Mouse (Mus musculus): ENCODE data around the gene Strbp. TPM values are rescaled to one million over a fixed set of nuclear protein-coding genes. Genes with fewer than 3 reads are reported as not detected.

The Strbp gene
- polyA plus RNA-seq (2012; rRNA removed): 5.4 and 9.0 TPM in 2 replicates

DNA sequence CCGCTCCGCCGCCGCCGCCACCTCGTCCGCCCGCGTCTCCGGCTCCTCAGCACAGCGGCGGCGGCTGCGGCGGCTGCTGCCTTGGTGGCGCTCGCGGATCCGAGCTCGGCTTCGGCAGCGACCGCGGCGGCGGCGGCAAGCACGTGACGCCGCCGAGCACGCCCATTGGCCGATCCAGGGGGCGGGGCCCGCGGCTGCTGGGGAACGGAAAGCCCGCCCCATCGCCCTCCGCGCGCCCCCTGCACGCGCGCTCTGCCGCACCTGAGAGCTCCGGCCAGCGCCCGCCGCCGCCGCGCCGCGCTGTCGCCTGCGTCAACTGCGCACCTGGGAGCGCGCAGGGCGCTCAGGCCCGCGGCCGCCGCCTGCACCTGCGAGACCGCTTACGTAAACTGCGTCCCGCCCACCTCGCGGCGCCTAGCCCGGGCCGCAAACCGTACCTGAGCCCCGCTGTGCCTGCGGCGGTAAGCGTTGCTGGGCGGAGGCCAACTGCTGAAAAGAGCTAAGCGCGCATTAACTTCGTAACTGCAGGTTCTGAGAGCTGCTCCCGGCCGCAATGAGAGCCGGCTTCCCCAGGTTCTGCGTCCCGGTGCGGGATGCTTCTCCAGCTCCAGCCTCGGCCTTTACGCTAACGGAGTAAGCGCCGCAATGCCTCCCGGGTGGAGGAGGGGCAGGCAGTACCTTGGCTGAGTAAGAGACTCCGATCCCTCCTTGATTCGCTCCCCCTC lies at the start of gene Strbp:
TSS of gene Strbp (minus strand) at position 630 of the 725 bp plus-strand sequence.

DNA sequence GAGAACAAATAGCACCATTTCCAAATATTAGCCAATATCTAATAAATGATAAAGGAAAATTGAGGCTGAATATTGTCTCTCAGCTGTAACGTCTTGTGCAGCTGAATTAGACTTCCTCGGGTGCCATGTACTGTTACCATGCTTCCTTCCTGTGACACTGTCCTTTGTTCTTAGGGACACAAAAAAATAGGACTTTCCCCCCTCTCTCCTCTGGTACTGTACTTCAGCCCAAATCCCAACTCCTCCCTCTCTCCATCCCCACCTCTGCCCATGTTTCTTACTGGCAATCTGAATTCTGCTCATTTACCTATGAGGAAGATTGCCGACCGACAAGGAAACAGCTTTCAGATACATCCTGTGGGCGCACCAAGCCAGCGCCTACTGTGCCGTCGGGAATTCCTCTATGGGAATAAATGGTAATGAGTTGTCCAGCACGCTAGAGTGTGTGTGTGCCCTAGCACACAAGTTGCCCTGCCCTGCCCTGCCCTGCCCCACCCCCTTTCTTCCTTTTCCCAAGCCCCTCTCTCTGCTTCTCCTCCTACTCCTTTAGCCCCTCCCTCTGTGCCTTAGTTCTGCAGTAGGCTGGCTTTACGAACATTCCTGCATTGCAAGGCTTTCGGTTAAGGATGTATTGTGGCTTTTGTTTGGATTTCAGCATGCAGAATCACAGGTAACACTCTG lies 187.5 kb downstream of the Strbp start, which contains the start of gene Gpr21:
TSS of gene Gpr21 (plus strand) at position 303 of the 681 bp plus-strand sequence.

DNA sequence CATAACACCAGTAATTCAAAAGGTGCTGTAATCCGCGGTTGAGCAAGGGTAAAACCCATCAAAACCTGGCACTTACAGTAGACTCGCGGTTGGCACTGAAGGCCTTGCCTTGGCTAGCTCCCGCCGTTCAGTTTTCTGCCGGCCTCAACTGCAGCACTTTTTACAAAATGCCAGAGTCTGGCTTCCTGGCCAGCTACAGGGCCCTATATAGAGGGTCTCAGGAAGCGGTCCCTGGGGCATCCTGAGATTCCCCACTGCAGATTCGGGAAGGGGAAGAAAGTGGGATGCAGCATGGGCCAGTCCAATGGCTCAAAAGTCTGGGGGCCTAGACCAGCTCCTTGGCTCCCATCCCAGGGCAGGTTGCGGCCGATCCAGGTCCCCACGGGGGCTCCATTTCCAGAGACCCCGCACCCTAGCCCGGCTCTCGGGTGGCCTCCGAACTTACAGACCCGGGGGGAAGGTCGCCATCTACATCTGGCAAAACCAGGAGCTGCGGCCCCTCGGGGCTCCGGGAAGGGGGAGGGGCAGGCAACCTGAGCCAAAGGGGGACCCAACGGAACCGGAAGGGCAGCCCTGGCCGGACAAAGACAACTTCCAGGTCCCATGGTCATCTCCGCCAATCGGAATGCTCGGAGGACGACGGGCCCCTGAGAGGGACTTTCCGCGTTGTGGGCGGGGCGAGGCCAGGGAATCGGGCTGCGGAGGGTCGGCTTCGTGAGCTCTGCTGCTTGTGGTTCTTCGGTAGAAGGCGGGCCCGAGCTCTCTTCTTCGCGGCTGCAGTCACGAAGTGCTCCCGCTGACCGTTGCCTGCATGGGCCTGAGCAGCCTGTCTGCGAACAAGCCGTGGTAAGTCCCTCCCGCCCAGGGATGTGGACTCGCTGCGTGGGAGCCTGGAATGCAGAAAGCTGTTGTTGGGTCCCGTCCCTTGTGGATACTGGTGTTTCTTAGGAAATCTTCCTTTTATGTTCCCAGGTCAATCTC lies 260.8 kb downstream of the Strbp start, which contains the start of the genes Zbtb26, Zbtb6 and Rabgap1:
TSS of gene Zbtb26 (minus strand) at position 525 of the 981 bp plus-strand sequence.
TSS of gene Zbtb6 (minus strand) at position 561 of the 981 bp plus-strand sequence.
TSS of gene Rabgap1 (plus strand) at position 669 of the 981 bp plus-strand sequence.

Other genes starting within 250 kb of the Strbp start
- gene Gpr21, start 187.5 kb downstream of the Strbp start, polyA plus RNA-seq (2012; rRNA removed): 0.09 TPM in 2 replicates
- 0.94 and 1.5 TPM in 2 replicates for gene Crb2, start 72.4 kb upstream of the Strbp start, polyA plus RNA-seq (2012; rRNA removed)

Data from colon, adult 2 months (tissue).